Mouse (Mus musculus) thymus, adult 2 months (tissue): Measurements from ENCODE around the gene Pdss2. TPM values are rescaled to one million over a fixed set of nuclear protein-coding genes. Genes with fewer than 3 reads are reported as not detected.

ENCODE experiments used
- DNase-seq: peaks from one replicate; pipeline ENCODE4 v3.0.0; 2021
- H3K27ac ChIP-seq: fragments of 200-500 bp; 2 replicates; pipeline ENCODE4 v1.5.1; 2012; ENCODE audit warnings: low read length, control low read depth; ENCODE audit not compliant: control insufficient read depth, insufficient read depth
- H3K27me3 ChIP-seq: fragments of 200-500 bp; 2 replicates; pipeline ENCODE4 v1.6.1; 2012; ENCODE audit warnings: mild to moderate bottlenecking, low read length, moderate library complexity, mixed read lengths; ENCODE audit not compliant: control insufficient read depth, insufficient read depth
- H3K36me3 ChIP-seq: fragments of 200-500 bp; 2 replicates; pipeline ENCODE4 v1.6.1; 2012; ENCODE audit warnings: mild to moderate bottlenecking, low read length, moderate library complexity; ENCODE audit not compliant: control insufficient read depth, insufficient read depth
- H3K4me1 ChIP-seq: fragments of 200-500 bp; replicated peaks from 2 replicates; pipeline ENCODE4 v1.6.1; 2012; ENCODE audit warnings: low read length; ENCODE audit not compliant: control insufficient read depth, insufficient read depth
- H3K4me3 ChIP-seq: fragments of 200-500 bp; 2 replicates; pipeline ENCODE4 v1.5.1; 2012; ENCODE audit warnings: mild to moderate bottlenecking, low read length, control low read depth, moderate library complexity; ENCODE audit not compliant: control insufficient read depth, insufficient read depth
- CTCF ChIP-seq: fragments of 200-500 bp; IDR thresholded peaks from 2 replicates; pipeline ENCODE4 v1.5.1; 2012; ENCODE audit warnings: mild to moderate bottlenecking, control low read depth, low read length, moderate library complexity, borderline replicate concordance; ENCODE audit not compliant: control insufficient read depth, poor library complexity, insufficient read depth; ENCODE audit errors: extremely low read depth
- POLR2A ChIP-seq: fragments of 200-500 bp; IDR thresholded peaks from 2 replicates; pipeline ENCODE4 v1.6.1; 2012; ENCODE audit warnings: mild to moderate bottlenecking, low read length, control low read depth, moderate library complexity; ENCODE audit not compliant: control insufficient read depth, poor library complexity, insufficient read depth; ENCODE audit errors: extremely low read depth
- WGBS: fragments of 180-500 bp; shearing (Covaris S2); methylation state at CpG from one replicate; pipeline ENCODE4 v1.1.7; 2018; 5-methylcytosine and 5-hydroxymethylcytosine counted together
- polyA plus RNA-seq: library from polyadenylated mRNA; depleted of rRNA; stranded (reverse); fragments of >200 nt; gene quantifications from 2 replicates; pipeline ENCODE4 v1.2.3, GENCODE M21; 2012

The Pdss2 gene
- polyA plus RNA-seq, 1 experiment, result 10.5 TPM

GRCm38 (mm10) chr10:43462821-43463220, 241.5 kb downstream of the Pdss2 start:
- no peak overlapping the region for H3K27ac ChIP-seq
- 93% methylated on average over 5 of the region's 5 CpGs for WGBS
- no peak for TF ChIP-seq POLR2A
- TF ChIP-seq CTCF, result no peak
- no peak for DNase-seq
- no peaks in the 10 kb centered on the region for H3K36me3 ChIP-seq
- no peaks in the 10 kb centered on the region for H3K27me3 ChIP-seq
- H3K4me1 ChIP-seq, result no peaks in the 10 kb centered on the region
- H3K4me3 ChIP-seq, result no peak overlapping the region

- WGBS, result 79% methylated on average over 3 of the region's 3 CpGs
- Histone ChIP-seq H3K27me3 (no peaks in the 10 kb centered on the region), H3K4me1 (no peaks in the 10 kb centered on the region), H3K4me3 (no peak overlapping the region), H3K27ac (no peak overlapping the region), H3K36me3 (no peaks in the 10 kb centered on the region)
- DNase-seq, result no peak
- TF ChIP-seq POLR2A (no peak), CTCF (no peak)
Observed at GRCm38 (mm10) chr10:43463227-43463626, 241.9 kb downstream of the Pdss2 start.

GRCm38 (mm10) chr10:43466223-43466622, 244.9 kb downstream of the Pdss2 start:
- DNase-seq, result no peak
- TF ChIP-seq CTCF (no peak), POLR2A (no peak)
- Histone ChIP-seq H3K27ac (no peak overlapping the region), H3K4me1 (no peaks in the 10 kb centered on the region), H3K36me3 (no peaks in the 10 kb centered on the region), H3K27me3 (no peaks in the 10 kb centered on the region), H3K4me3 (no peak overlapping the region)
- 92% methylated on average over 2 of the region's 2 CpGs for WGBS

- peak; percentile 8 for DNase-seq
Observed at GRCm38 (mm10) chr10:43467659-43468058, 246.4 kb downstream of the Pdss2 start.

GRCm38 (mm10) chr10:43468293-43468692, 247.0 kb downstream of the Pdss2 start:
- DNase-seq, result no peak
- no peak overlapping the region for H3K4me3 ChIP-seq
- WGBS, result 98% methylated on average over 6 of the region's 6 CpGs
- no peak overlapping the region for H3K27ac ChIP-seq
- no peaks in the 10 kb centered on the region for H3K4me1 ChIP-seq
- H3K36me3 ChIP-seq, result no peaks in the 10 kb centered on the region
- TF ChIP-seq POLR2A (no peak), CTCF (no peak)
- H3K27me3 ChIP-seq, result no peaks in the 10 kb centered on the region

More at GRCm38 (mm10) chr10:43467659-43468058, 246.4 kb downstream of the Pdss2 start:
- Histone ChIP-seq H3K4me1 (no peaks in the 10 kb centered on the region), H3K36me3 (no peaks in the 10 kb centered on the region), H3K27me3 (no peaks in the 10 kb centered on the region), H3K4me3 (no peak overlapping the region), H3K27ac (no peak overlapping the region)
- 45% methylated on average over 13 of the region's 13 CpGs for WGBS
- TF ChIP-seq CTCF (no peak), POLR2A (no peak)

GRCm38 (mm10) chr10:43475376-43475775, 254.1 kb downstream of the Pdss2 start:
- no peaks in the 10 kb centered on the region for H3K36me3 ChIP-seq
- no peak overlapping the region for H3K4me3 ChIP-seq
- no peak overlapping the region for H3K27ac ChIP-seq
- WGBS, result 32% methylated on average over 4 of the region's 4 CpGs
- TF ChIP-seq POLR2A (no peak), CTCF (no peak)
- DNase-seq, result peak; percentile 26
- peaks cover under 1% of the 10 kb centered on the region; the same call in 1 of the 2 replicates for H3K4me1 ChIP-seq
- no peaks in the 10 kb centered on the region for H3K27me3 ChIP-seq

GRCm38 (mm10) chr10:43477459-43477858, 256.2 kb downstream of the Pdss2 start:
- WGBS, result 80% methylated on average over 9 of the region's 9 CpGs
- no peaks in the 10 kb centered on the region for H3K27me3 ChIP-seq
- H3K4me1 ChIP-seq, result peaks cover 2% of the 10 kb centered on the region; the same call in 1 of the 2 replicates
- no peak overlapping the region for H3K4me3 ChIP-seq
- TF ChIP-seq CTCF (no peak), POLR2A (no peak)
- no peaks in the 10 kb centered on the region for H3K36me3 ChIP-seq
- DNase-seq, result no peak
- H3K27ac ChIP-seq, result no peak overlapping the region
